Mouse (Mus musculus): ENCODE data around the gene Atp6v1c2. TPM values are rescaled to one million over a fixed set of nuclear protein-coding genes. Genes with fewer than 3 reads are reported as not detected.
A peak's percentile ranks its signal among the peaks of the same experiment; 100 is the strongest.

Gene Atp6v1c2
- total and polyA plus RNA-seq, 3 experiments, result 0.19 to 0.42 TPM; not detected in 1

GRCm38 (mm10) chr12:17253069-17253468 is 76.1 kb downstream of the Atp6v1c2 start:
- in situ Hi-C loops (cut with MboI; ENCODE audit: low pct_ligation_motif_present, low pct_unique_long_range_greater_than_20kb, low sequenced_read_pairs) (loop anchor here (25.0 kb wide), 1 partner anchor 441 kb away; the partner anchor contains the start of genes E2f6 and Greb1), dilution Hi-C loops (cut with MboI; ENCODE audit: extremely low pct_ligation_motif_present, extremely low pct_unique_long_range_greater_than_20kb, low sequenced_read_pairs) (no loop called here)
- H3K79me2 ChIP-seq (replicated peaks; ENCODE audit: control insufficient read depth, extremely low read depth, insufficient read depth, poor library complexity, severe bottlenecking), result no peaks in the 10 kb centered on the region
- H3K27me3 ChIP-seq (replicated peaks), result peaks cover 2% of the 10 kb centered on the region
- H3K4me1 ChIP-seq (ENCODE audit: control insufficient read depth in 1 of 2, insufficient read depth in 2 of 2), result peaks cover 0 to 5% of the 10 kb centered on the region in 2 experiments; a peak in 2 of 4 replicates
- H3K9ac ChIP-seq (ENCODE audit: insufficient read depth, low read depth), result no peak overlapping the region
- no peak overlapping the region for H3K27ac ChIP-seq (ENCODE audit: insufficient read depth, low read depth)
- H3K4me3 ChIP-seq (replicated peaks in 1 of 3; ENCODE audit: low read depth in 2 of 3, low read length in 2 of 3, poor library complexity in 1 of 3), result no peak overlapping the region
- TF ChIP-seq GABPA (IDR thresholded peaks at IDR 0.05; ENCODE audit: insufficient replicate concordance, low read depth, low read length) (no peak), SMC3 (IDR thresholded peaks at IDR 0.05; ENCODE audit: low read depth, low read length) (peak; percentile 45), JUN (IDR thresholded peaks at IDR 0.05; ENCODE audit: insufficient read depth, low read depth, low read length) (no peak), ELF1 (IDR thresholded peaks at IDR 0.05; ENCODE audit: low read depth, low read length) (0 out of 2 replicates have a peak, but pooled peaks have one; percentile 28), HCFC1 (IDR thresholded peaks at IDR 0.05; ENCODE audit: low read depth, low read length) (no peak), PAX5 (IDR thresholded peaks at IDR 0.05; ENCODE audit: low read length) (no peak), SIN3A (IDR thresholded peaks at IDR 0.05; ENCODE audit: low read length) (no peak), E2F4 (IDR thresholded peaks at IDR 0.05; ENCODE audit: insufficient replicate concordance, low read depth, low read length) (no peak), TBP (conservative IDR thresholded peaks at IDR 0.05; ENCODE audit: low read depth, low read length) (no peak), NRF1 (IDR thresholded peaks at IDR 0.05; ENCODE audit: low read depth, low read length) (no peak), CTCF (conservative IDR thresholded peaks at IDR 0.05 in 1 of 2, IDR thresholded peaks at IDR 0.05 in 1 of 2; ENCODE audit: low read depth in 2 of 2, low read length in 2 of 2) (peak; percentile 68 to 74), BHLHE40 (IDR thresholded peaks at IDR 0.05; ENCODE audit: low read depth, low read length) (no peak), ZC3H11A (IDR thresholded peaks at IDR 0.05; ENCODE audit: low read depth, low read length) (no peak)
- no peaks in the 10 kb centered on the region for H3K36me3 ChIP-seq (replicated peaks in 1 of 2; ENCODE audit: control insufficient read depth in 1 of 2, insufficient read depth in 1 of 2, low read length in 1 of 2)
- peaks cover 6% of the 10 kb centered on the region for H3K9me3 ChIP-seq (replicated peaks; ENCODE audit: low read length)
- peak overlapping the region; percentile 29; the same call in 1 of the 2 replicates for H3K4me2 ChIP-seq (ENCODE audit: insufficient read depth, low read depth, poor library complexity, severe bottlenecking)
- DNase-seq (ENCODE audit: extremely low read depth), result peak; percentile 56

GRCm38 (mm10) chr12:17250962-17251361 is 78.2 kb downstream of the Atp6v1c2 start:
- Histone ChIP-seq H3K9ac (ENCODE audit: insufficient read depth, low read depth) (no peak overlapping the region), H3K4me1 (ENCODE audit: control insufficient read depth in 1 of 2, insufficient read depth in 2 of 2) (peaks cover 0 to 5% of the 10 kb centered on the region in 2 experiments; a peak in 1 of 4 replicates), H3K27ac (ENCODE audit: insufficient read depth, low read depth) (no peak overlapping the region), H3K4me2 (ENCODE audit: insufficient read depth, low read depth, poor library complexity, severe bottlenecking) (no peak overlapping the region), H3K4me3 (replicated peaks in 1 of 3; ENCODE audit: low read depth in 2 of 3, low read length in 2 of 3, poor library complexity in 1 of 3) (no peak overlapping the region), H3K9me3 (replicated peaks; ENCODE audit: low read length) (peaks cover 6% of the 10 kb centered on the region), H3K36me3 (replicated peaks in 1 of 2; ENCODE audit: control insufficient read depth in 1 of 2, insufficient read depth in 1 of 2, low read length in 1 of 2) (no peaks in the 10 kb centered on the region), H3K27me3 (replicated peaks) (peaks cover 2% of the 10 kb centered on the region), H3K79me2 (replicated peaks; ENCODE audit: control insufficient read depth, extremely low read depth, insufficient read depth, poor library complexity, severe bottlenecking) (no peaks in the 10 kb centered on the region)
- in situ Hi-C loops (cut with MboI; ENCODE audit: low pct_ligation_motif_present, low pct_unique_long_range_greater_than_20kb, low sequenced_read_pairs) (loop anchor here (25.0 kb wide), 1 partner anchor 439 kb away; the partner anchor contains the start of genes E2f6 and Greb1), dilution Hi-C loops (cut with MboI; ENCODE audit: extremely low pct_ligation_motif_present, extremely low pct_unique_long_range_greater_than_20kb, low sequenced_read_pairs) (no loop called here)
- TF ChIP-seq JUN (IDR thresholded peaks at IDR 0.05; ENCODE audit: insufficient read depth, low read depth, low read length), result no peak
- peak; percentile 54 for TF ChIP-seq USF1 (IDR thresholded peaks at IDR 0.05; ENCODE audit: low read depth, low read length)
- TF ChIP-seq GABPA (IDR thresholded peaks at IDR 0.05; ENCODE audit: insufficient replicate concordance, low read depth, low read length), result no peak
- TF ChIP-seq MYC (IDR thresholded peaks at IDR 0.05; ENCODE audit: low read depth, low read length), result no peak
- TF ChIP-seq PAX5 (IDR thresholded peaks at IDR 0.05; ENCODE audit: low read length), result no peak
- TF ChIP-seq USF2 (conservative IDR thresholded peaks at IDR 0.05; ENCODE audit: low read depth, low read length), result peak; percentile 46
- TF ChIP-seq CHD2 (IDR thresholded peaks at IDR 0.05; ENCODE audit: low read length), result no peak
- TF ChIP-seq BHLHE40 (IDR thresholded peaks at IDR 0.05; ENCODE audit: low read depth, low read length), result peak; percentile 15; the same call in 1 of the 2 replicates
- DNase-seq (ENCODE audit: extremely low read depth), result no peak

All from CH12.LX (cell line).